Mouse (Mus musculus): ENCODE measurements at regions not wholly inside any gene's neighbourhood (a gene's known extent, or its start where the extent isn't known, plus 50 kb on each side); places are given as distances from the start of the nearest gene placed in this dataset.

- no peak for DNase-seq (ENCODE audit: low read depth)
These were observed 192.1 kb upstream of the Tle4 start for GRCm38 (mm10) chr19:14789992-14790391.

GRCm38 (mm10) chr19:14788630-14789029 is 190.8 kb upstream of the Tle4 start:
- no peak for DNase-seq (ENCODE audit: low read depth)

GRCm38 (mm10) chr19:14786868-14787267 is 189.0 kb upstream of the Tle4 start:
- DNase-seq (ENCODE audit: low read depth) = no peak

GRCm38 (mm10) chr19:14785661-14786060 is 187.8 kb upstream of the Tle4 start:
- no peak for DNase-seq (ENCODE audit: low read depth)

DNA sequence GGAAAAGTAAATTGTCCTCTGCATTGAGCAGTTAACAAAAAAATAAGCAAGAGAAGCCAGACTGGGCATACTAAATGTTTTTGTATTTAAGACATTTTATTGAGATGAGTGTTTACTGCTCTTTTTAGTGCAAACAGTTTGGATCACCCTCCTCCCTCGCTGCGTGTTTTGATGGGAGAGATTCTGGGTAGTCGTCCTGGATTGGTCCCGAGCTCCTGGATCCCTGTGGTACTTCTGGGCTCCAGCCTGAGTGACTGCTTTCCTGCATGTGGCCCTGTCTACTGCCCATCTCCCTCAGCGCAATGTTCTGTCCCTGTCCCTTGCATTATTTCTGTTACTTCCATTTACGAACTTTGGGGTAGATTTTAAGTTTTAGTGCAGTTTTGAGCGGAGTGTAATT is 179.9 kb upstream of the Tle4 start:
- DNase-seq (ENCODE audit: low read depth) = no peak

DNA sequence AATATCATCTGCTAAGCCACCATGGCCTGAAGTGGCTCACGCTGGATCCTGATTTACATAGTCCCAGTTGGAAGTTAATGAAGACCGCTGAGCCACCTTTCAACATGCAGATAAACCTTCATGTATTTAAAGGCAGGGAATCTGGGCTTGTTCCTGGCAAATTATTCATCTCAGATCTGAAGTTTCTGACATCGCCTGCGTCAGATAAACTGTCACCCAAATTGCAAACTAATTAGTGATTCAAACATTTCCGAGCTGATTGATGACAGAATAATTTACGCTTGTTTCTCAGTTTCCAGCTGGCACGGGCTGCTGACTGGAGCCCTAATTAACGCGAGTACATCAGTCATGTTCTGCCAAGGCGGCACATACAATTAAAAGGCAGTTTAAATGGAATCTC is 179.3 kb upstream of the Tle4 start:
- no peak for DNase-seq (ENCODE audit: low read depth)

- DNase-seq (ENCODE audit: low read depth) = no peak
These were observed 178.9 kb upstream of the Tle4 start for GRCm38 (mm10) chr19:14776791-14777190.

GRCm38 (mm10) chr19:14772794-14773193 is 174.9 kb upstream of the Tle4 start:
- DNase-seq (ENCODE audit: low read depth) = no peak

DNA sequence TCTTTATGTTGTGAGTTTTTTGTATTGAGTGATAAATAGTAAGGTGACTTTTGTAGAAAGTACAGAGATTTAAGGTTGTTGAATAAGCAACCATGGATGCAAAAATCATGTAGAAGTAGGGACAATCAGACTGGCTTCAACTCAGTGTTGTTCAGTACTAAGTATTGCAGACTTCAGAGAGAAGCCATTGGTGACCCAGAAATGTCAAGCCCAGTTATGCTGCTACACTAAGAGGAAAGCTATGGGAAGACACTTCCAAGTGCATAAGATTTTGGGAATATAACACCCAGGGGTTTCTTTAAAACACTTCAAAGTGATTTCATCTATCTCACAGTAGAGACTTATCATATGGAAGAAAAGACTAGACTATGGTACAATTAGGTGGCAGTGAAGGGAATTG is 154.8 kb upstream of the Tle4 start:
- no peak for DNase-seq (ENCODE audit: low read depth)

GRCm38 (mm10) chr19:14742361-14742760 is 144.5 kb upstream of the Tle4 start:
- DNase-seq (ENCODE audit: low read depth) = no peak

- DNase-seq (ENCODE audit: low read depth) = no peak
These were observed 143.1 kb upstream of the Tle4 start for GRCm38 (mm10) chr19:14740936-14741335.

DNA sequence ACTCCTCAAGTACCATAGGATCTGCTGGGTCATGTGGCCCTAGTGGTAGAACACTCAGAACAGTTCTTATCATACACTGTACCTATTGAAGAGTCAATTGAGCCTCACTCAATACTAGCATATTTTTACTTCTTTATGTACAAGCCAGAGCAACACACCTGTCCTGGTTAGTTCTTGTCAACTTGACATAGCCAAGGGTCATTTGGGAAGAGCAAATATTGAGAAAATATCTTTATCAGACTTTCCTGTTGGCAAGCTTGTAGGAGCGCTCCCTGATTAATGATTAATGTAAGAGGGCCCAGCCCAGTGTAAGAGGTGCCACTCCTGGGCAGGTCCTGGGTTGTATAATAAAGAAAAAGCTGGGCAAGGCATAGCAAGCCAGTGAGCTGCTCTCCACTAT is 142.3 kb upstream of the Tle4 start:
- no peak for DNase-seq (ENCODE audit: low read depth)

GRCm38 (mm10) chr19:14736514-14736913 is 138.7 kb upstream of the Tle4 start:
- no peak for DNase-seq (ENCODE audit: low read depth)

DNA sequence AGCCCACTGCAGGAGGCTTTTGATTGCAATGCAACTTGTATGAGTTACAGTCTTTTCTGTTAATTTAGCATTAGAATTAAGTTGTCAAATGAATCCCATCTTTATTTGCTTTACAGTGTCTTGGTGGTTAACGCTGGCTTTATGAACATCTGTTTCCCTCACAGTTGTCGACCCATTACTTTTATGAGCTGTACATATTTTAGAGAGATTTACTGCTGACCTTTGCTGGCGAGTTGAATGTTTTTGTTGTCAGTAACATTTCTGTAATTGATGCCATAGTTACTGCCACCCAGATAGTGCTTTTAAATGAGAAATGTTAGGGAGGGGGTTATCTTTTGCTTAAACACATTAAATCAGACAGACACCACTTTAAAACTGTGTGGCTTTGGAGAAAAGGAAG is 127.5 kb upstream of the Tle4 start:
- no peak for DNase-seq (ENCODE audit: low read depth)

DNA sequence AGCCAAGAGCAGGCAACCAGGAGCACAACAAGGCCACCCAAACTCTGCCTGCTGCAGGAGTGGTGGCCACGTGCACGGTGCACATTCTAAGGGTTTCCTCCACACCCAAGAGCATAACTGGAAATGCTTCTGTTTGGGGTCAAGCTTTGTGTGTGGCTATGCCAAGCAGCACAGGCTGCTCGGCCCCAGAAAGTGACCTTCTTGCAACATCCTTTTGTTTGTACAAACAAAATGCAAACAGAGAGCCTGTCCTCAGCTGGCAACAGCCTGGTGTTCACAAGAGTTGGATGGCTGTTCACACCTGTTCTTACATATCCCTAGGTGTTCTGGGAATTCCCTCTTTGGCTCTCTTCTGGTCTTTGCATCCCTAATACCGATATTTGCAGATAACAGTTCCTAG is 126.8 kb upstream of the Tle4 start:
- no peak for DNase-seq (ENCODE audit: low read depth)

DNA sequence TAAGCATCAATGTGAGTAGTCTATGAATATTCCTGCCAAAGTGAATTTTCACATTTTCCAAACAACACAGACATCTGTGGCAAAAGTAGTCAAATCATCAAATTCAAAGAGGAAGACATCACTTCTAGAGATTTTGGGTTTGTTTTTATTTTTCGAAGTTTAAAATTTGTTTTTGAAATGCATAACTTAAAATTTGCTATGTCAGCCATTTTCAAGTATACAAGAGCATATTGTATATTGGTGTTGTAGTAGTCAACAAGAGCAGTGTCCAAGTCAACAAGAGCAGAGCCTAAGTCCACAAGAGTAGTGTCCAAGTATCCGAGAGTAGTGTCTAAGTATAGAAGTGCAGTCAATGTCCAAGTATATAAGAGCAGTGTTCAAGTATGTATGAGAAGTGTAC is 107.9 kb upstream of the Tle4 start:
- DNase-seq (ENCODE audit: low read depth) = no peak

DNA sequence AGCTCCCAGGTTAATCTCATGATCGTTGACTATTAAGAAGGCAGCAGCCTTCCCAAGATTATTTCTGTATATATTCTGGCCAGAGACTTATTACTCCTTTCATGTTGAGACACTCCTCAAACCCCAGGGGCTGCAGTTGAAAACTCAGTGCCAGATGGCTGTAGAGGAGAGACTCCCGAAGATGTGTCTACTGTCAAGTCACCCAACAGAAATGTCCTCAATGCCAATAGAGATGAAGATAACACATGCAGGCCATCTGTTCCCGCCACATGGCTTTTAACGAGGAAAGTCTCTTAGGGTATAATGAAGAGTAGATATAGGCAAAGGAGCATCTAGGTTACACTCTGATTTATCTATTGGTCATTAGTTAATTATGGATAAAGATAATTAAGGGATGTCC is 103.3 kb upstream of the Tle4 start:
- DNase-seq (ENCODE audit: low read depth) = no peak

DNA sequence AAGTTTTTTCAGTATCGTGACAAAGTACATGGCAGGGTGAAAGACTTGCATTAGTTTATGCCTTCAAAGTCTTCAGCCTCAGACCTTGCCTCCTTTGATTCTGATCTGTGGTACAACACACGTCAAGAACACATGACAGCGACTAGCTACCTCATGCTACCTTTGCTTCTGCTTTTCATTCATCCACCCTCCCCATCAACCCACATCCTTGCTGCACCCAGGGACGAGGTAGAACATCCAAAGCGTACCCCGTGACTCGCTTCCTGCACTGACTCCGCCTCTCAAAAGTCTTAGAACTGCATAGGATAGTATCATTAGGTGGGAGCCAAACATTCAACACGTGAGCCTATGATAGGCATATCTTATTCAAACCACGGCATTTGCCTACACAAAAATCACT is 97.5 kb upstream of the Tle4 start:
- DNase-seq (ENCODE audit: low read depth) = no peak

DNA sequence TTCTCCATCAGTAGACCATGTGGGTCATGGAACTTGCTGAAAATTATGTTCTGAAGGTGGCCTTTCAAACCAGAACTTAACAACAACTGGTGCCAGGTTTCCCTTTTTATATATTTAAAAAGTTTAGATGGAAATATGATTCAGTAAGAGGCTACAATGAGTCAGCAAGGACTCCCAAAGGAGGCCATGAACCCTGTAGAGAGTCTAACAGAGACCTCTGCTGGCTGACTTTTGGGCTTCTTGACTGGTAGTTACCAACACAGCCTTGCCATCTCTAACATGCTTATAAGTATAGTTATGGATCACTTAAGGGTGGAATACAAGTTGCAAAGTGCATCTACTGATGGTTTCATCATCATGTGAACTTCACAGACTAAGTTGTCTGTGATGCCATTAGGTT is 94.3 kb upstream of the Tle4 start:
- DNase-seq (ENCODE audit: low read depth) = no peak

GRCm38 (mm10) chr19:14685628-14686027 is 87.8 kb upstream of the Tle4 start:
- no peak for DNase-seq (ENCODE audit: low read depth)

- DNase-seq (ENCODE audit: low read depth) = no peak
These were observed 86.8 kb upstream of the Tle4 start for GRCm38 (mm10) chr19:14684669-14685068.

DNA sequence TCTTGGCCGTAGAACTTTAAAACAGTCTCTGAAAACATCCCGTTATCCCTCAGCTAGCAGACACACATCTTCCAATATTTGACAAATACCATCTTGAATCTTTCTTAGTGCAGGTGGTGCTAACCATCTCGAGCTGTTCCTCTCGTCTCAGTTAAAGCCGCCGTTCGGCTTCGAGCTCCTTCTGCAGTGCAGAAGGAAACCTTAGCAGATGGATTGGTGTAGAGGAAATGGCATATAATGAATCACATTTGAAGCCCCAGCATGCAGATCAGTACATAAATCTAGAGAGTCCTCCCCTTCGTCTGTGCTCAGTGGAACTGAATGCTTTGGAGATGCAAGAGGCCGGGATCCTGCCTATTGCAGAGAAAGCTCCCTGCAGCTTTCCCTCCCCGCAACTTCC is 83.5 kb upstream of the Tle4 start:
- no peak for DNase-seq (ENCODE audit: low read depth)

GRCm38 (mm10) chr19:14679776-14680175 is 81.9 kb upstream of the Tle4 start:
- no peak for DNase-seq (ENCODE audit: low read depth)

DNA sequence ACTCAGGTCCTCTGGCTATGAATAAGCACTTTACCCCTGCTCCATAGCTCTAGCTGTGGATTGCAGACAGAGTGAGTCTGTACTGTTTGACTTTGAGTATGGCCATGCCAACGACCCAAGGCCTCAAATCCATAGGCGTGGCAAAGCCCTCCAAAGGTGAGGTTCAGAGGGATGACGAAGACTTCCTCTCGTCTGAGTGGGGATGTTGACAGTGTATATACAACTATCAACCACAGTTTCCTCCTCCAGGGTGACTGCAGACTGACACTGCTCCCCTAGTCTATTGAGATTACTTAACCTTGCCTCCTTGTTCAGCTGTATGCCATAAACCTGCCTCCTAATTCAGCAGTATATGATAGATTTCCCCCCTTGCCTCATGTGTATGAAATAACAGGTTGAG is 80.7 kb upstream of the Tle4 start:
- DNase-seq (ENCODE audit: low read depth) = no peak

DNA sequence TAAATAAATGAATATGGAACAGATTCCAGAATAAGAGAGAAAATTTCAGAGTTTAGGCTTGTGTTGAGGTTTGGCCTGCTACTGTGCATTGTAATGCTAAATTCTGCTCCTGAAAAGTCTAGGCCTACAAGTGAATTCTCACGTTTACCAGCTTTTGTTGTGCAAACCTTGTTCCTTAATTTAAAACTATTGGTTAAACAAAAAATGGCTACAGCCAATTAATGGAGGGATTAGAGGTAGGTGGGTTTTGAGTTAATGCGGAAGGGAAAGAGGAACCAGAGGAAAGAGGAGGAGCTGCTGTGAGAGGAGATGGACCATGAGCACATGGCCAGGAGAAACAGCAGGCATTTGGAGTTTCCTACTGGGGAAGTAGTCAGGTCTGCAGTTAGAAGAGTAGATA is 79.1 kb upstream of the Tle4 start:
- DNase-seq (ENCODE audit: low read depth) = no peak
